Mouse (Mus musculus) cerebellum, adult 2 months (tissue): ENCODE data around the gene Exoc2.

Experiments used
- CTCF ChIP-seq: fragments of 200-500 bp; IDR thresholded peaks from 2 replicates; pipeline ENCODE4 v1.5.1; 2011; ENCODE audit warnings: low read depth, mild to moderate bottlenecking, control low read depth, low read length, moderate library complexity, borderline replicate concordance; ENCODE audit not compliant: insufficient read depth
- POLR2A ChIP-seq: fragments of 200-500 bp; IDR thresholded peaks from 2 replicates; pipeline ENCODE4 v1.6.1; 2011; ENCODE audit warnings: low read length, control low read depth, borderline replicate concordance; ENCODE audit not compliant: insufficient read depth

GRCm38 (mm10) chr13:30972102-30972501 lies 1.8 kb downstream of the Exoc2 start:
- TF ChIP-seq CTCF (no peak), POLR2A (no peak)
